ENCODE assay signal across 9 mouse cellular contexts in the genomic region with DNA sequence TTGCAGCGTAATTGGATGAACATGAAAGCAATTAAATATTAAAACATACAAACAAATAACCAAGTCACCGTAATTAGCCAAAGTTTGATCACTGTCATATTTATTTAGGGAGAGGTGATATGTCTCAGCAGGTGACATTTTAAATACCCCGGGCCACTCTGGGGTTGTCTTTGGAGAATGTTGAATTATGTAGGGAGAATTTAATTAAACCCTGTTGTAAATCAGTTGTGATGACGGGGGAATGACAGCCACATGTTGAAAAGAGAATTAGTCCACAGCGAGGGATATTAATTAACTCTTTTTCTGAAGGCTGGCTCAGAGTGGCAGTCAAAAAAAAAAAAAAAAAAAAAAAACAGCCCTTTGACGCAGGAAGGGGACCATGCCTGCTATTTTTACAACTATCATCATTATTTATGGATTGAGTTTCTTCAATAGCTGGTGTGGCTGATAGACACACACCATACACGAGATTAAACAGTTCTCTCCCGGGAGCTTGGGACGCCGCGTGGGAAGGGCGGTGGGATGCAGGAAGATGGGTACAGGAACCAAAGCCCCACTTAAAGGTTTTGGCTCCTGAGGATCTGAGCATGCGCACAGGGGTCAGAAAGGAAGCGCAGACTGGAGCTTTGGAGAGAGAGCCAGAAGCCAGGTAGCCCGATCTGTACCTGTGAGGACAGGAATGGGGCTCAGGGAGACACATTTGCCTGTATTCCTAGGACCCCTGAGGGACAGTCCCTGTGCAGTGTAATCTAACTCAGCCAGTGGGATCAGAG.
DNase-seq lines count a peak whose midpoint lies in the region; ATAC-seq and TF ChIP-seq lines count a peak whose summit lies in the region.
"Had no signal": no experiment of that assay in that cellular context is flagged by ENCODE, and none has a peak within 500 bp of the region (broad histone marks: within the 10 kb centered on the region; RNA-seq: fewer than 3 reads in every experiment).

No protein-coding gene starts in this region.

- H3K4me1 ChIP-seq in heart, embryonic 10.5 days, result peaks cover 57% of the 10 kb centered on the region
- H3K4me1 ChIP-seq in embryonic facial prominence, embryonic 14.5 days (ENCODE audit: control insufficient read depth, insufficient read depth, low read length), result peaks cover 9% of the 10 kb centered on the region
- 0 out of 2 replicates have a peak, but pooled peaks cover 10% of the 10 kb centered on the region for H3K4me1 ChIP-seq in midbrain, postnatal 0 days (ENCODE audit: insufficient read depth, low read length)

- ATAC-seq in embryonic facial prominence, embryonic 14.5 days (ENCODE audit: low read depth), result no peak
- ATAC-seq in midbrain, postnatal 0 days (ENCODE audit: low FRiP score), result no peak
- ATAC-seq: liver, postnatal 0 days had no signal

- no peak for DNase-seq in heart, embryonic 10.5 days (ENCODE audit: low spot score)
- no peak for DNase-seq in heart, adult 8-10 months (ENCODE audit: low spot score)
- DNase-seq in layer of hippocampus, adult 2 months (ENCODE audit: low spot score in 2 of 2), result no peak
- DNase-seq in layer of hippocampus, postnatal 14 days (ENCODE audit: low spot score in 2 of 2), result no peak
- no peak for DNase-seq in embryonic facial prominence, embryonic 14.5 days (ENCODE audit: low spot score)
- DNase-seq in midbrain, postnatal 0 days (ENCODE audit: low spot score), result no peak
- DNase-seq in layer of hippocampus, postnatal 10 days (ENCODE audit: low spot score in 2 of 2), result no peak
- no peak for DNase-seq in adrenal gland, postnatal 36 days

- H3K36me3 ChIP-seq in heart, embryonic 10.5 days, result no peaks in the 10 kb centered on the region
- H3K36me3 ChIP-seq in embryonic facial prominence, embryonic 14.5 days (ENCODE audit: control insufficient read depth, insufficient read depth, low read length), result no peaks in the 10 kb centered on the region
- no peaks in the 10 kb centered on the region for H3K36me3 ChIP-seq in midbrain, postnatal 0 days (ENCODE audit: insufficient read depth, low read length)

- no peak overlapping the region; the same call in 1 of the 2 replicates for H3K27ac ChIP-seq in heart, embryonic 10.5 days
- H3K27ac ChIP-seq in layer of hippocampus, adult 2 months, result peak overlapping the region; percentile 49; the same call in 1 of the 2 replicates
- H3K27ac ChIP-seq in embryonic facial prominence, embryonic 14.5 days (replicated peaks; ENCODE audit: low read depth, low read length), result no peak overlapping the region
- no peak overlapping the region for H3K27ac ChIP-seq in midbrain, postnatal 0 days (ENCODE audit: low read depth, low read length)

- peaks cover 41% of the 10 kb centered on the region; the same call in 1 of the 2 replicates for H3K27me3 ChIP-seq in heart, embryonic 10.5 days (ENCODE audit: insufficient read depth, poor library complexity, severe bottlenecking)
- H3K27me3 ChIP-seq in embryonic facial prominence, embryonic 14.5 days (replicated peaks; ENCODE audit: control insufficient read depth, insufficient read depth, low read length), result peaks cover 3% of the 10 kb centered on the region; the same call in 1 of the 2 replicates
- H3K27me3 ChIP-seq in midbrain, postnatal 0 days (ENCODE audit: insufficient read depth, low read length), result no peaks in the 10 kb centered on the region; the same call in 1 of the 2 replicates

- no peak for TF ChIP-seq CTCF in layer of hippocampus, adult 2 months (conservative IDR thresholded peaks at IDR 0.05)
- no peak for TF ChIP-seq CTCF in midbrain, postnatal 0 days (IDR thresholded peaks at IDR 0.05)

- H3K9me3 ChIP-seq in heart, embryonic 10.5 days, result no peaks in the 10 kb centered on the region
- no peaks in the 10 kb centered on the region for H3K9me3 ChIP-seq in embryonic facial prominence, embryonic 14.5 days (ENCODE audit: control insufficient read depth, low read length)
- no peaks in the 10 kb centered on the region for H3K9me3 ChIP-seq in midbrain, postnatal 0 days (ENCODE audit: low read length)

- H3K4me2 ChIP-seq in embryonic facial prominence, embryonic 14.5 days (ENCODE audit: low read depth, low read length), result peak overlapping the region; percentile 38
- H3K4me2 ChIP-seq in midbrain, postnatal 0 days (ENCODE audit: low read depth, low read length, poor library complexity, severe bottlenecking), result 0 out of 2 replicates have a peak overlapping the region, but pooled peaks have one; percentile 2

- WGBS in heart, embryonic 10.5 days, result 55% methylated on average over 15 of the region's 15 CpGs
- WGBS in embryonic facial prominence, embryonic 14.5 days, result 47% methylated on average over 15 of the region's 15 CpGs
- 32% methylated on average over 15 of the region's 15 CpGs for WGBS in midbrain, postnatal 0 days

- H3K4me3 ChIP-seq in heart, embryonic 10.5 days, result 0 out of 2 replicates have a peak overlapping the region, but pooled peaks have one; percentile 30
- peak overlapping the region; percentile 47 for H3K4me3 ChIP-seq in layer of hippocampus, adult 2 months
- H3K4me3 ChIP-seq in embryonic facial prominence, embryonic 14.5 days (ENCODE audit: low read depth, low read length), result no peak overlapping the region
- no peak overlapping the region for H3K4me3 ChIP-seq in midbrain, postnatal 0 days (ENCODE audit: low read depth, low read length)

- no peak overlapping the region for H3K9ac ChIP-seq in embryonic facial prominence, embryonic 14.5 days (ENCODE audit: low read depth, low read length)
- no peak overlapping the region for H3K9ac ChIP-seq in midbrain, postnatal 0 days (replicated peaks; ENCODE audit: low read length, poor library complexity, severe bottlenecking)
- H3K9ac ChIP-seq: liver, postnatal 0 days had no signal

Comparison
In these comparisons a context has a peak if more than half of its experiments do, and no peak if none do; other contexts are left out.
1. H3K4me3 ChIP-seq: peak in heart, embryonic 10.5 days (single experiment) and layer of hippocampus, adult 2 months (single experiment); none in embryonic facial prominence, embryonic 14.5 days (single experiment) and midbrain, postnatal 0 days (single experiment).